Mouse (Mus musculus) c-Kit-negative CD71-positive TER-119-positive erythroid progenitor cells, embryonic 14.5 days (primary cell): Measurements from ENCODE around the gene 4930432K21Rik.
A peak's percentile ranks its signal among the peaks of the same experiment; 100 is the strongest.

Source experiments
- DNase-seq: peaks from one replicate; pipeline ENCODE4 v3.0.0-alpha.2; 2013; ENCODE audit warnings: low read depth, low spot score

Gene 4930432K21Rik

GRCm38 (mm10) chr8:84192555-84192954 lies 44.7 kb downstream of the 4930432K21Rik start:
- peak; percentile 57 for DNase-seq

- DNase-seq, result no peak
Measured at GRCm38 (mm10) chr8:84193161-84193560, 45.3 kb downstream of the 4930432K21Rik start.

GRCm38 (mm10) chr8:84193566-84193965 lies 45.7 kb downstream of the 4930432K21Rik start:
- no peak for DNase-seq

- DNase-seq, result no peak
Measured at GRCm38 (mm10) chr8:84194224-84194743, 46.5 kb downstream of the 4930432K21Rik start.

GRCm38 (mm10) chr8:84197141-84197921 lies 49.5 kb downstream of the 4930432K21Rik start:
- no peak for DNase-seq

- DNase-seq, result peak; percentile 58
Measured at GRCm38 (mm10) chr8:84197922-84198774, 50.3 kb downstream of the 4930432K21Rik start.

- DNase-seq, result no peak
Measured at GRCm38 (mm10) chr8:84198871-84199270, 51.0 kb downstream of the 4930432K21Rik start.

- DNase-seq, result no peak
Measured at GRCm38 (mm10) chr8:84199348-84200125, 51.7 kb downstream of the 4930432K21Rik start.

- no peak for DNase-seq
Measured at GRCm38 (mm10) chr8:84200126-84200555, 52.3 kb downstream of the 4930432K21Rik start.

- no peak for DNase-seq
Measured at GRCm38 (mm10) chr8:84200652-84201544, 53.1 kb downstream of the 4930432K21Rik start.

- DNase-seq, result no peak
Measured at GRCm38 (mm10) chr8:84201545-84202245, 53.9 kb downstream of the 4930432K21Rik start.

- no peak for DNase-seq
Measured at GRCm38 (mm10) chr8:84202466-84202865, 54.6 kb downstream of the 4930432K21Rik start.

- no peak for DNase-seq
Measured at GRCm38 (mm10) chr8:84202938-84203917, 55.4 kb downstream of the 4930432K21Rik start.

GRCm38 (mm10) chr8:84203975-84204772 lies 56.3 kb downstream of the 4930432K21Rik start:
- DNase-seq, result no peak

- DNase-seq, result no peak
Measured at GRCm38 (mm10) chr8:84205073-84205472, 57.2 kb downstream of the 4930432K21Rik start.

- DNase-seq, result no peak
Measured at GRCm38 (mm10) chr8:84206666-84207065, 58.8 kb downstream of the 4930432K21Rik start.

GRCm38 (mm10) chr8:84207811-84208210 lies 60.0 kb downstream of the 4930432K21Rik start:
- DNase-seq, result no peak
